Mouse (Mus musculus) cerebellum, adult 11 months (tissue): Measurements from ENCODE around the gene Ptgds.

Source experiments
- DNase-seq: peaks from one replicate; pipeline ENCODE4 v3.0.0; 2022

Gene Ptgds

DNA sequence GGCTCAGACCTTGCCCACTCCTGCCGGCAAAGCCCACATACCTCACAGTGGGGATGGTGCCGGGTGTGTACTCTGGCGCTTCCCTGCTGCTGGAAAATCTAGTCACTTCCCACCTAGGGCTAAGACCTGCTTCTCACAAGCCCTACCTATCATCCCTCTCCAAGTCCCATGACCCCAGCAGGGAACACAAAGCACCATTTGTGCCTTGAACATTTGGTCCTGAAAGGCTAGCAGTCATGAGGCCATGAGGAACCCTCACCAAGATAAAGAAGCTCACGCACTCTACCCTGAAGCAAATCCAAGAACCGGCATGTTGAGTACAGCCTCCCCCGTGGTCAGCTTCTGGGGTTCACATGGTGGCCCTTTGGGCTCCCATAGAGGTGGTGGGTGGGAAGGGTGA is at the start of gene Ptgds:
Gene Ptgds, minus strand, starts transcription at position 78 of the 400 bp plus-strand sequence.
- no peak for DNase-seq

DNA sequence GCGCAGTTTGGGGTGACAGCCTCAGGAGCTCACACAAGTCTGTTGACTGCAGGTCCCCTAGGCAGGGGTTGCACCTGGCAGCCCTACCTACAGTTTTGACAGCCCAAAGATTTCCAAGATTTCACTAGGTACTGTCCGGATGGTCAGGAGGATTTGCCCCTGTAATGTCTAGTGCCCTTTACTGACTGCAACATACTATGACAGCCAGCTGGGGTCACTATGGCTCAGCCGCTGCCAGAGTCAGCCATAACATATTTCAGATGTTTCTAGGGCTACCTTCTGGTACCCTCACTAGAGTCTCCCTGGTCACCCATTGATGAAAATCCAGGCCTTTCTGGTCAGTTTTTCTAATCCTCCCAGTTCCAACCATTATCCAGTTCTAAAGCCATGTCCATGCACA is 40.1 kb upstream of the Ptgds start:
- DNase-seq = no peak

DNA sequence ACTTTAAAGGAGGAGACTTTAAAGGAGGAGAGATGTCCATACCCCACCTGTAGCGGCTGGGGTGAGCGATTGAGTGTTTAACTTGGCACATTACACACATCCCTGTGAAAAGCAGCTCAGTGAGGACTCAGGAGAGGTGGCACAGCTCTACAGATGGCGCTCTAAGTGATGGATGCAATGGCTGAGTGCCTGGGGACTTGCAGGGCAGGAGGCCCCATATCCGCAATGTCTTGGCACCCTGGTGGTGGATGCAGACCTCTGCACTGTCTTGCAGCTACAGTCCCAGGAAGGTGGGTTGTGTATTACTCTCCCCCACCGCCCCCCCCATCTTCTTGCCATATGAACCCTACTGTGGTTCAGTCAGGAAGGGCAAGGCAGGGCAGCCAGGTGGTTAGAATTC is 37.1 kb upstream of the Ptgds start:
- no peak for DNase-seq

DNA sequence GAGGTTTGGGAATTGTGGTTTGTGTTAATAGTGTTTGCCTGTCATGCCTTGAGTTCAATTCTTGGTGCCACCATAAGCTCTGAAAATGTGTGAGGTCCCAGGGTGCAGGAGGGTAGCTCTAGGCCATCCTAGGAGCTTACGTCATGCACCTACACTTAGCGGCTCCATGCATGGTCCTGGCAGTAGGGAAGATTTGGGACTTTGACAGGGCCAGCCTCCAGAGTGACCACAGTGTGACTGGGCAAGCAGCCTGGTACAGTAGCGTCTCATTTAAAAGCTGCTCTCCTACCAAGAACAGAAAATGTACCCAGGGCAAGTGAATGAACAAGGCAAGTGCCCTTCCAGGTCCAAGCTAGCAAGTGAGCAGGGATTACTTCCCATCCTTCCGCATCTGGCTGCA is 36.0 kb upstream of the Ptgds start:
- no peak for DNase-seq

DNA sequence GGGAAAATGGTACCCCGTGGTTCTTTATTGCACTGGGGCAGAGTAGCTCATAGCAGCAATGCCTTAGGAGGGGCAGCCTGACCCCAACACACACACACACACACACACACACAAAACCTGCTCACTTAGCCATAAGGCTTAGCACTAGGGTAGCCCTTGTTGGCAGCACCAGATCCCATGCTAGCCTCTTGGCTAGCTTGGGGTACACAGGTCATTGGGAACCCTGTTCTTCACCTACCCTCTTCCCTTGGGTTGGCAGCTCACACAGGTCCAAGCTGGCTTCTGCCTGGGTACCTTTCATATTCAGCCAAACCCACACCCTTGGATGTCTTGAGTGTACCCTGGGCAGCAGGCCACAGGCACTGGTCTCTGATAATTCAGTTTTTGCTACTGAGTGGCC is 35.2 kb upstream of the Ptgds start:
- peak; percentile 10 for DNase-seq

DNA sequence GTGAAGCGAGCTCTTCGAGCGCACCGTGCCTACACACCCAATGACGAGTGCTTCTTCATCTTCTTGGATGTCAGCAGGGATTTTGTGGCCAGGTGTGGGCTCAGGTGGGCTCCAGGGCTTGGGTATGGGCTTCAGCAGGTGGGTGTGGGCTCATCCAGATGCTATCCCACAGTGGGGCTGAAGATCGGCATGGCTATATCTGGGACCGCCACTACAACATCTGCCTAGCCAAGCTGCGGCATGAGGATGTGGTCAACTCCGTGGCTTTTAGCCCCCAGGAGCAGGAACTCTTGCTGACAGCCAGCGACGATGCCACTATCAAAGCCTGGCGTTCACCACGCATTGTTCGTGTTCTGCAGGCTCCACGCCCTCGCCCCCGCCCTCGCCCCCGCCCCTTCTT is 34.7 kb upstream of the Ptgds start:
- DNase-seq = peak; percentile 7

DNA sequence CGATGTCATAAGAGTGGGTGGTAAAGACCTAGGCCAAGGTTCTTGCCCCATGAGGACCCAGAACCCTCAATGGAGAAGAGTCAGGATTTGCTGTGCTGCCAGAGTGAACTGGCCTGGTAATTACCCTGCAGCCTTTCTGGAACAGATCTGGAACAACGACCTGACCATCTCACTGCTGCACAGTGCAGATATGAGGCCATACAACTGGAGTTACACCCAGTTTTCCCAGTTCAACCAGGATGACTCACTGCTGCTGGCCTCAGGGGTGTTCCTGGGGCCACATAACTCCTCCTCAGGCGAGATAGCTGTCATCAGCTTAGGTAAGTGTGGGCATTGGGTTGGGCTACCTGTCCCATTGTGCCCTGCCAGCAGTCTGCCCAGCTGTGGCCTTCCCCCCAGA is 32.9 kb upstream of the Ptgds start:
- no peak for DNase-seq

DNA sequence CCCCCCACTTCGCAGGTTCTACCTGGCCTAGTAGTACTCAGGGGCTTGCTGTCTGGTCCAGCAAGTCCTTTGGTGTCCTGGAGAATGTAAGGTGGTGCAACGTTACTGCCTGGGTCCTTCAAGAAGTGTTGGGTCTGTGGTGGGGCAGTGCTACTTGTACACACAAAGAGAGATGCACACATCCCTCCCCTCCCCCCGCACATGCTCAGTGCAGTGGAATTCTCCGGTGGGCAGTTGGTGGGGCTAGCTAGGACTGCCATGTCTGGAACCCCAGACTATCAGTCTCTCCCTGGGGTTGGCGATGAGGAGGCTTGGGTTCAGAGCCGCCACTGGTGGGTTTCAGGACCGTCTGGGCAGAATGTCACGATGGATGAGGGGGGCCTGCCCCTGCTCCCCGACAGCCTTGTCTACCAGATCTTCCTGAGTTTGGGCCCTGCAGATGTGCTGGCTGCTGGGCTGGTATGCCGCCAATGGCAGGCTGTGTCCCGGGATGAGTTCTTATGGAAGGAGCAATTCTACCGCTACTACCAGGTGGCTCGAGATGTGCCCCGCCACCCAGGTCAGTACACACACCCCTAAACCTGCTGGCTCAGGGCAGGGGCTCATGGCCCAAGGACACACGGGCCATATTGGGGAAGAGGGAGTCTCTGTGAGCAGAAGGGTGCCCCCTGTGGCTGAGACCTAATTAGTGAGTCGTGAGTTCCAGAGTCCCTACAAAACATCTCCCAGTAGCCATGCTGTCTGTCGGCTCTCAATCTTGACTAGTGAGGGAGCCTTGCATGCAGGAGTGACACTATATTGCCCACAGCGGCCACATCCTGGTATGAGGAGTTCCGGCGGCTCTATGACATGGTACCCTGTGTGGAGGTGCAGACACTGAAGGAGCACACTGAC is 32.0 kb upstream of the Ptgds start, which contains the start of gene C8g:
Gene C8g, minus strand, starts transcription at position 127 of the 894 bp plus-strand sequence.
- DNase-seq = peak; percentile 45

DNA sequence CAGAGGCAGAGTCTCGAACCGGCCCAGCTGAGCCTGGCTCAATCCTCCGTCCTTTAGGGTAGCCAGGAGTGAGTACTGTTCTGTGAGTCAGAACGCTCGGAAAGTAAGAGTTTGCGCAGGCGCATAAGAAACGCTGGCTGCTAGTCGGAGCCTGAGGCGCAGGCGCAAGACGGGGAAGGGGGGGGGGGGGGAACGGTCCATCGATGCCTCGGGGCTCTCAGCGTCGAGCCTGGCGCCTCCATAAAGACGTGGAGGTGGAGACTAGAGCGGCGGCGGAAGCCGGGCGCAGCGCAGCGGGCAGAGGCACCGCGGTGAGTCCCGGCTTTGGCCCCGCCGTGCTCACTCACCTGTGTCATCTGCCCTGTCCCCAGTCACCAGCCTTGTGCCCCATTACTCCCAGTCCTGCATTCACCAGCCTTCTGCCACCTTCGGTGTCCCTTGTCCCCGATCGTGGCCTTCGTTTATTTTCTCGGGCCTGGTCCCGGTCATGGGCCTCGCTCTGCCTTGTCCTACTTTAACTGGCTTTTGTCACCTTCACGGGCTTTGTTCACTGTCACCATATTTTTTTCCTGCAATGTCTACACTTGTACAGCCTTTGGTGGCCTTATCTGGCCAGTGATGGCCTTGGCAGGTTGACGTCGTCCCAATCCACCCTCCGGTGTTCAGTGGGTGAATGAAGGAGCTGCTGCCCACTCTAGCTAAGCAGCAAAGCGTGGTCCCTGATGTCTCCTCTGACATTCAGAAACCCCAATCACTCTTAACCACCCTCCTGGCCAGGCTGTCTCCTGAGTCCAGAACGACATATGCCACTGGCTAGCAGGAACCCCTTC is 30.9 kb upstream of the Ptgds start, which contains the start of gene Fbxw5:
Gene Fbxw5, plus strand, starts transcription at position 175 of the 830 bp plus-strand sequence.
- peak; percentile 83 for DNase-seq

DNA sequence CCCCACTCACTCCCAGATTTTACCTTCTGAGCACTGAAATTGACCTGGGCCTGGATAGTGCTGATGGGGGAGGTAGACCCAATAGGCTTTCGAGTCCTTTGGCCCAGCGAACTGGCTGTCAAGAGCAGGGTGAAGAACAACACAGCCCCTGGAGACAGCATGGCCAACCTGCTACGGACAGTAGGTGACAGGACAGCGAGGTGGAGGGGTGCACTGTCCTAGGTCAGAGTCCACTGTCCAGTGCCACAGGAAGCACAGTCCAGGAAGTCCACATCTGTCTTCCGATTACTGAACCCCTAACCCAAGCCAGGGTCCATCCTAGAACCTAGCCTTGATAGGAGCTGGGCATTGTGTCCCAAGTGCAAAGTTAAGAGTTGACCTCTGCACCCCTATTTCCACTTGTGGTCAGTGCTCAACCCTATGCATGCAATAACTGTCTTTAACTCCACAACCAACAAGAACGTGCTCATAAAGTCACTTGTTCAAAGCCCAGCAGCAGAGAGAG is 30.3 kb upstream of the Ptgds start:
- DNase-seq = peak; percentile 35

DNA sequence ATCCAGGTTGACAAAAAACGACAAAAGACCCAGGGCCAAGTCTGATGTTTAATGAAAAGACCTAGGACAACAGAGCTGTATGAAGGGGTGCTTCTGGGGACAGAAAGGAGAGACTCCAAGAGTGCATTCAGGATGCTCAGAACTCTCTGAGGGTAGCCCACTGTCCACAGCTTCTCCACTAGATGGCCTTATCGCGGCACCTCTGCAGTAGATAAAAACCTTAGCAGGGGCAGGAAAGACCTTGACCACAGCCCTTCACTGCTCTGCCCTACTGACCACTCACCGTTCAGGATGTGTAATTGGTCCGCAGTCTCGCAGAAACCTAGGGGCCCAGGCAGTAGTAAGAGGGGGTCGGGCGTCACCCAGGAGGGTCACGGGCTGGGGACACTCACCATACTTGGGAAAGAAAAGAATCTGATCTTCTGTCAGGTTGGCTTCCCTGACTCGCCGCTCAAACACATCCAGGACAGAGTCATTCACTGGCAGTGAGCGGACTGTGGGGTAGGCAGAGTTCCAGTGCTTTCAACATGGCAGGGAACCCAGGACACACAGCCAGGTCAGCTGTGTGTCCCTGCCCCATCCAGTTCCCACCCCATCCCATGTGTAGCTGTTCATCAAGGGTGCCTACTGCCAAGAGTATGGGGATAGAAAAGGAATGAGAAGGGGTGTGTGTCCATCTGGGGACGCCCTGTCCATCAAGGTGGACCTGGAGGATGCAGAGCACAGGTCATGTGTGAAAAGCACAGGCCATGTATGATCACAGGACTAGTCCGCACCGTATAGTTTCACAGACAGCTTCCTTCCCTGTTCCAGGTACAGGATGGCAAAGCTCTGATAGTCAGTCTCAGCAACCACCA is 29.0 kb upstream of the Ptgds start:
- peak; percentile 24 for DNase-seq

DNA sequence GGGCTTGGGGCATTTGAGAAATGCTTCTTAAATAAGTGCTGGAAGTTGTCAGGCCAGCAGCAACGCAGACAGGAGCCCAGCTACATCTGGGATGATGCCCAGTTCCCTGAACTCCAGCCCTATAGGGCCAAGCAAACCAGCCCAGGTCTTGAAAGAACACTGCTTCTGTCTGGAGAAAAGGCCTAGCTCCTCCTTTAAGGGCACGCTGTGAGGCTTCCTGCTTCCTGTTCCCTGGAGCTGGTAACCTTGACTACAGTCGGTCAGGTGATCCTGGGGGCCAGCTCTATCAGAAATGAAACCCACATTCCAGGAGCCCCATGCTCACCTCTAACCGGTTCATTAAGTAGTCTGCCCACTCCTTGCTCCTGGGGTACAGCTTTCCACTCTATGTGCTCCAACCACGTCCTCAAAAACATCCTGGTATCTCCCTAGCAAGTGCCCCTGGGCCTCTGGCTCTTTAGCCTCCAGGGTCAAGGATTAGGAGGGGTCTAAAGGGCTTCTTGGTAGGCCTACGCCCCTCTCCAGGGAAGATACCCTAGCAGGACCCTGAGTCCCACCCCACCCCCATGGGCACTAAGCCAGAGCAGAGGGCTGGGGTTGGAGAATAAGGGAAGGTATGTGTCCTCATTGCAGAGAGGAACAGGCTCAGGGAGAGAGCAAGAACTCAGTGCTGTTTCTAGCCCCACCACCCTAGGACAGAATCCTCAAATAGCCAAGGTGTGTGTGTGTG is 28.2 kb upstream of the Ptgds start:
- peak; percentile 36 for DNase-seq

DNA sequence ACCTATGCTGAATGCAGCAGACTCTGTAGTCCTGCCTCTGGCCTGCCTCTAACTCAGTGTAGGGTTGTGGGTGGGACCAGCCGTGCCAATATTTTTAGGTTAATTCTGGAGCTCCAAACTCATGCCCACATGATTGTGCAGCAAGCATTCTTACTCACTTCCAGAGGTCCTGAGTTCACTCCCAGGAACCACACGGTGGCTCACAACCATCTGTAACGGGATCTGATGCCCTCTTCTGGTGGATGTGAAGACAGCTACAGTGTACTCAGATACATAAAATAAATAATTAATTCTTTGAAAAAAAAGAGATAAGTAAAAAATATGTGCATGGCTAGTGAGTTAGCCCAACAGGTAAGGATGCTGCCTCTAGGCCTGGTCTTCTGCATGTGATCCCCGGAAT is 26.6 kb upstream of the Ptgds start:
- DNase-seq = peak; percentile 52

DNA sequence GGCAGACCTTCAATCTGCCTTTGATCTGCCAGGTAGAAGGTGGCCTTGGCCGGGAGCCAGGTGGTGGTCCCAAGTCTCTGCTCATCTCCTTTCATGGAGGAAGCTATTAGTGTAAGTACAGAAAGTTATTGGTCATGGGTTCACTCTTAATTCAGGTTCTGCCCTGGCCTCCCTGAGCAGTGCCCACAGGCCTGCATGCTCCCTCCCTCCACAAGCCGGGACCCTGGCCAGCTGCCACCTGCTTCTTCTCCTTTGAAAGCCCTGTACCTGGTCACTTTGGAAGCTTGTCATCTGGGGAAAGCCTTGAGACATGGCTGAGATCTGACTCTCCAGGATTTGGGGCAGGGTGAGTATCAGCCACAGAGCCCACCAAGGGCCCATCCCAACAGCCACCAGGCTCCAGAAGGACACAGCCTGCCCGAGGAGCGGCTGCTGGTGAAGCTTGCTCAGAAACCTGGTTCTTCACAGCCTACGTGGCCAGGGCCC is 23.7 kb upstream of the Ptgds start, which contains the start of gene Lcn12:
Gene Lcn12, minus strand, starts transcription at position 436 of the 486 bp plus-strand sequence.
- DNase-seq = peak; percentile 79

DNA sequence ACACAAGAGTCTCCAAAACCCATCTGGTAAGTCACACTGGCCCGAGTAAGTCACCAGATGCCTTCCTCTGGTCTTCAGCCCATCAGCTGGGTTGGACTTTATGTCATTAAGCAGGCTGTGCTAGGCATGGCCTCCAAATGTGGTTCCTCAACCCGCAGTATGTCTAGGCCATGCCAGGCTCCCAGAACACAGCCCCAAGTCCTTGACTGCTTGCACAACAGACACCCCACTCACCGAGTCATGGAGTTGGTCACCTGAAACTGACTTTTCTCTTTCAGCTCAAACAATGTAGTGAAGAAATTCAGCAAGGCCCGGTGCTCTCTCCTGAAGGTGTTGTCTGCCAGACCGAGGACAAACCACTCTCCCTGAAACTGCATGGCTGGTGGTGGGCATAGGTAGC is 23.1 kb upstream of the Ptgds start:
- peak; percentile 14 for DNase-seq

DNA sequence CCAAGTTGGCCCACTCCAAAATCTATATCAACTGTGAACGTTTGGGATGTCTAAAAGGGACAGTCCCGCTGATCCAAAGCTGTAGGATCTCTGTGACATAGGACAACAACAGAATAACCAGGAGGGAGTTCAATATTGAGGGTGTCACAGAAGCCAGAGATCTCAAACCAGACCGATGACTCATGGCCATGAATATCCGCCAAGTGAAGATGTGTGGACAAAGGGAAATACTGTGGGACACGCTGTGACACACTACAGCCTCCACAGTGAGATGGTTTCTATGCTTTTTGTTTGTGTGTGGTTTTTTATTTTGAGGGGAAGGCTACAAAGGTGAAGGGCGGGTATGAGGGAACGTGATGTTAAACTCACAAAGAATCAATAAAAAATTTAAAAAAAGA is 18.8 kb upstream of the Ptgds start:
- no peak for DNase-seq

DNA sequence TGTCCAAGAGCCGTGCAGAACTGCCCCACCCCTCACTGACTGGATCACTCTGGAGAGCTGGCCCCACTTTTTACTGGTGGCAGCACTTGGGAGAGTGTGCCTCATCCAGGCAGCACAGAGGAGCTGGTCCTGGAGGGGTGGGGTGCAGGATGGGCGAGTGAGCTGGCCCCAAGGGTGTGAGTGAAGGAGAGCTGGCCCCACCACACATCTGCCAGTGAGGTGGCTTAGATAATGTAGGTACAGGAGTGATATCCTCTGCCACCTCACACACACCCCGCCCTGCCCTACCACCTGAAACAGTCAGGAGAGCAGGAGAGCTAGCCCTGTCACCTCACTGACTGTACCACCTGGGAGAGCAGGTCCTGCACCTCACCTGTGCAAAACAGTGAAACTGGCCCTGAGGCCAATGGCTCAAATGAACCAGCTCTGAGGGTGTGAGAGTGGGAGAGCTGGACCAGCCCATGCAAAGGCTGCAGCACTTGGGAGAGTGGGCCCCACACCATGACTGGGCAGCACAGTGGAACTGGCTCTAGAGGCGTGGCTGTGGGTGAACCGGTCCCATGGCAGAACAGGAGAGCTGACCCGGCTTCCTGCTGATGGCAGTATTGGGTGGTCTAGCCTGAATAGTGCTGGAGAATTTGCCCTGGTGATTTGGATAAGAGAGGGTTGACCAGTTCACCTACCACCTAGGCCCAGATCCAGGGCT is 18.3 kb upstream of the Ptgds start:
- no peak for DNase-seq

DNA sequence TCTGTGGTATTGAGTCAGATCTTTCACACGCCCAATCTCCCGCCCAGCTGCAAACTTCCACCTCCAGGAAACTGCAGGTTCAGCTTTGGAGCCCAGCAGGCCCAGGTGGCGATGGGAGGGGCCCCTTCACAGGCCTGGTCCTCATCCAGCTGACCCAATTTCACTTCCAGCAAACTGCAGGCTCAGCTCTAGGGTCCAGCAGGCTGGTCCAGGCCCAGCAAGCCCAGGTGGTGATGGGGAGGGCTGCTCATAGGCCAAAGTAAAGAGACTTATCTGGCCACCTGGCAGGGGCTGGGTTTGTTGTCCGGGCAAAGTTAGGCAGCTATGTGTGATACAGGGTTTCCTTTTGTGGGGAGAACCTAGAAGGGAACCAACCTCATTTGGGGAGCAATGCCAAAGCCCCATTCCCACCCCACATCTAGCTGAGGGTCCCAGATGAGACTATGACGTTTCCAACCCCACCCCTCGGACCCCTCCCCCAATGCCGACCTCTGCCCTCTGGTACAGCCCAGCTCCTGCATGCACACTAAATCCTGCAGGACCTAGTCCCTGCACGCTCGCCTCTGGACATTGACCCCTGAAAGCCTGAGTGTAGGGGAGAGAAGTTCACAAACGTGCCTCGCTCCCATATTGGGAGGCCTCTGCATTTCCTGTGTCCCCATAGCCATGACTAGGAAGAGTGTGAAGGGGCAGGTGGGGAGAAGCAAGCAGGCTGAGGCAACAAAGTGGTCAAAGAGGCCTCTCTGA is 15.2 kb upstream of the Ptgds start:
- peak; percentile 95 for DNase-seq

DNA sequence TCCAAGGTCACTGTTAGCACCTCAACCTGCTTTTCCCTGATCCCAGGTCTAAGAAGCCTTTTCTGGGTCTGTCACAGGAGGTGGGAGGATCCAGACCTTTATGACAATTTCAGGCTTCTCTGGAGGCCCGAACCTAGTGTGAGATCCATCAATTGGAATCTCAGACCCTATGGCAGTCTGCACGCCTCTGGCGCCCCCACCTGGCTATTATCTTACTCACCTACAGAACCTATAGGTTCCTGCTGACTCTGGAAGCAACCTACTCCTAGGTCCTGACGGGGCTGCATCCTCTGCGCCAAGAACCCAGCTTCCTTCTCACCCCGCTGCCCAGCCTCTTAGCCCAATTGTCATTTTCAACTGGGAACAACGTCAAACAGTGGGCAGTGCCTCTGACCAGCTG is 13.1 kb upstream of the Ptgds start:
- DNase-seq = peak; percentile 68

DNA sequence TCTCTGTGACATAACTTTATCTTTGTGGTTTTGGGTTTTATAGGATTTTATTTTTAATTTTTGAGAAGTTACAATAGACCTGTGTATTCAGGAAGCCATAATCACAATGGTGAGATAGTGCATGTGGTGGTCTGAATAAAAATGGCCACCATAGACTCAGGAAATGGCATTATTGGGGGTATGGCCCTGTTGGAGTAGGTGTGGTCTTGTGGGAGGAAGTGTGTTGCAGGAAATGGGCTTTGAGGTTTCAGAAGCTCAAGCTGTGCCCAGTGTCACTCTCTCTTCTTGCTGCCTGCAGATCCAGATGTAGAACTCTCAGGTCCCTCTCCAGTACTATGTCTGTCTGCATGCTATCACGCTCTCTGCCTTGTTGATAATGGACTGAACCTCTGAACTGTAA is 10.7 kb upstream of the Ptgds start:
- DNase-seq = no peak
